Comparison of ENCODE assay signal across 8 mouse cellular contexts in genomic region chr17:50189381-50190012, GRCm38 (mm10). TPM values are rescaled to one million over a fixed set of nuclear protein-coding genes. Genes with fewer than 3 reads are reported as not detected.
DNase-seq lines count a peak whose midpoint lies in the region; ATAC-seq lines count a peak whose summit lies in the region.

No protein-coding gene starts in this region.

- no peaks in the 10 kb centered on the region for H3K9me3 ChIP-seq in hindbrain, embryonic 12.5 days (replicated peaks)
- H3K9me3 ChIP-seq in limb, embryonic 12.5 days: no peaks in the 10 kb centered on the region
- no peaks in the 10 kb centered on the region for H3K9me3 ChIP-seq in midbrain, embryonic 10.5 days (replicated peaks)

- H3K4me1 ChIP-seq in brown adipose tissue, adult 24 weeks (ENCODE audit: control insufficient read depth, insufficient read depth, insufficient read length, low read length): peaks cover 26% of the 10 kb centered on the region
- H3K4me1 ChIP-seq in hindbrain, embryonic 12.5 days: peaks cover 19% of the 10 kb centered on the region
- 0 out of 2 replicates have a peak, but pooled peaks cover 4% of the 10 kb centered on the region for H3K4me1 ChIP-seq in limb, embryonic 12.5 days (replicated peaks)
- peaks cover 26% of the 10 kb centered on the region for H3K4me1 ChIP-seq in midbrain, embryonic 10.5 days

- no peaks in the 10 kb centered on the region for H3K36me3 ChIP-seq in hindbrain, embryonic 12.5 days
- H3K36me3 ChIP-seq in limb, embryonic 12.5 days: no peaks in the 10 kb centered on the region
- H3K36me3 ChIP-seq in midbrain, embryonic 10.5 days: no peaks in the 10 kb centered on the region

- 2% methylated on average over 24 of the region's 24 CpGs for WGBS in hindbrain, embryonic 12.5 days
- WGBS in limb, embryonic 12.5 days: under 1% methylated on average over 24 of the region's 24 CpGs
- 0% methylated on average over 24 of the region's 24 CpGs for WGBS in midbrain, embryonic 10.5 days

- H3K4me3 ChIP-seq in brown adipose tissue, adult 24 weeks (ENCODE audit: insufficient read depth, low read depth, low read length): peak overlapping the region; percentile 84
- peak overlapping the region; percentile 64 for H3K4me3 ChIP-seq in hindbrain, embryonic 12.5 days
- peak overlapping the region; percentile 72 for H3K4me3 ChIP-seq in limb, embryonic 12.5 days (replicated peaks)
- peak overlapping the region; percentile 67 for H3K4me3 ChIP-seq in midbrain, embryonic 10.5 days

- DNase-seq in cerebellum, adult 18-20 months: peak; percentile 33 to 34
- no peak for DNase-seq in cerebellum, adult 9-11 months
- peak; percentile 58 for DNase-seq in gastrocnemius, adult 18-20 months (ENCODE audit: low spot score)
- peak; percentile 69 for DNase-seq in midbrain, embryonic 10.5 days (ENCODE audit: low spot score)
- peak; percentile 75 to 84 for DNase-seq in spleen, adult 18-20 months

- H3K4me2 ChIP-seq in hindbrain, embryonic 12.5 days (replicated peaks): peak overlapping the region; percentile 100
- peak overlapping the region; percentile 98 for H3K4me2 ChIP-seq in limb, embryonic 12.5 days

- peak; percentile 43; the same call in 1 of the 2 replicates for ATAC-seq in hindbrain, embryonic 12.5 days (ENCODE audit: low FRiP score)
- ATAC-seq in limb, embryonic 12.5 days (ENCODE audit: insufficient number of reproducible peaks, insufficient read depth, low FRiP score, low TSS enrichment, low read depth): peak; percentile 43; the same call in 1 of the 2 replicates

- H3K9ac ChIP-seq in hindbrain, embryonic 12.5 days: peak overlapping the region; percentile 64
- H3K9ac ChIP-seq in limb, embryonic 12.5 days (replicated peaks): peak overlapping the region; percentile 70

- peak overlapping the region; percentile 74 for H3K27ac ChIP-seq in brown adipose tissue, adult 24 weeks (replicated peaks; ENCODE audit: low read depth, low read length)
- H3K27ac ChIP-seq in hindbrain, embryonic 12.5 days: no peak overlapping the region
- no peak overlapping the region for H3K27ac ChIP-seq in limb, embryonic 12.5 days
- H3K27ac ChIP-seq in midbrain, embryonic 10.5 days (replicated peaks): peak overlapping the region; percentile 63; the same call in 1 of the 2 replicates

- peaks cover 48% of the 10 kb centered on the region for H3K27me3 ChIP-seq in hindbrain, embryonic 12.5 days
- H3K27me3 ChIP-seq in limb, embryonic 12.5 days: peaks cover 40% of the 10 kb centered on the region
- peaks cover 64% of the 10 kb centered on the region for H3K27me3 ChIP-seq in midbrain, embryonic 10.5 days (ENCODE audit: low read depth, poor library complexity, severe bottlenecking)

RNA-seq across cellular contexts. Expression of gene Rftn1, which starts 1.0 kb away (rescaled TPM):
- polyA plus RNA-seq in brown adipose tissue, adult 24 weeks (2012; ENCODE audit: insufficient read depth, insufficient read length, missing spikeins): 4.2 and 5.1 TPM in 2 replicates
- total RNA-seq in gastrocnemius, adult 18-20 months (2021): 10 to 100 TPM; 10.3 to 10.6 TPM
- 8.3 and 10.4 TPM in 2 replicates for polyA plus RNA-seq in hindbrain, embryonic 12.5 days (2016; fragmentation: Nextera tagmentation; extraction: Ambion mirVana)
- polyA plus RNA-seq in limb, embryonic 12.5 days (2016; fragmentation: Nextera tagmentation; extraction: Ambion mirVana): 9.4 and 12.3 TPM in 2 replicates
- 4.2 and 4.9 TPM in 2 replicates for polyA plus RNA-seq in midbrain, embryonic 10.5 days (2016; fragmentation: Nextera tagmentation; extraction: Ambion mirVana)

Comparison
In these comparisons a context has a peak if more than half of its experiments do, and no peak if none do; other contexts are left out.
1. H3K27ac ChIP-seq: peak in brown adipose tissue, adult 24 weeks (single experiment) and midbrain, embryonic 10.5 days (single experiment); none in hindbrain, embryonic 12.5 days (single experiment) and limb, embryonic 12.5 days (single experiment).
2. Peak in every context shown above with its lines, with median percentiles within 50 percentile points of each other: H3K4me3 ChIP-seq.